Mouse (Mus musculus) subcutaneous adipose tissue, adult 2 months (tissue): Measurements from ENCODE around the gene Pcnt. TPM values are rescaled to one million over a fixed set of nuclear protein-coding genes. Genes with fewer than 3 reads are reported as not detected.

Source experiments
- polyA plus RNA-seq: library from polyadenylated mRNA; depleted of rRNA; stranded (reverse); fragments of >200 nt; gene quantifications from 2 replicates; pipeline ENCODE4 v1.2.3, GENCODE M21; 2012; ENCODE audit warnings: low replicate concordance; rRNA removed

Gene Pcnt
- polyA plus RNA-seq: 12.7 and 19.0 TPM in 2 replicates

GRCm38 (mm10) chr10:76442178-76443088 is at the start of gene Pcnt:
TSS of gene Pcnt (minus strand) at chr10:76442786.

GRCm38 (mm10) chr10:76468203-76469162 is 25.9 kb upstream of the Pcnt start, which contains the start of the genes Mcm3ap and Ybey:
TSS of gene Mcm3ap (plus strand) at chr10:76468927.
TSS of gene Ybey (minus strand) at chr10:76469114.

GRCm38 (mm10) chr10:76448851-76449250 is 6.3 kb upstream of the Pcnt start, which contains the start of gene 2610028H24Rik:
TSS of gene 2610028H24Rik (plus strand) at chr10:76449081.

GRCm38 (mm10) chr10:76440281-76440680 is 2.3 kb downstream of the Pcnt start, which contains the start of gene AC141477.1:
TSS of gene AC141477.1 (minus strand) at chr10:76440444.

GRCm38 (mm10) chr10:76344711-76345539 is 97.7 kb downstream of the Pcnt start, which contains the start of gene Dip2a:
TSS of gene Dip2a (minus strand) at chr10:76345291.

Other genes starting within 250 kb of the Pcnt start
- 39.5 and 46.3 TPM in 2 replicates for gene Prmt2, start 204.9 kb downstream of the Pcnt start, polyA plus RNA-seq
- 2.2 and 21.1 TPM in 2 replicates for gene S100b, start 188.9 kb downstream of the Pcnt start, polyA plus RNA-seq
- 20.5 and 30.7 TPM in 2 replicates for gene Dip2a, start 97.5 kb downstream of the Pcnt start, polyA plus RNA-seq
- gene AC141477.1, start 2.3 kb downstream of the Pcnt start, polyA plus RNA-seq: not detected in 2 replicates
- gene 2610028H24Rik, start 6.3 kb upstream of the Pcnt start, polyA plus RNA-seq: not detected in 2 replicates
- 21.5 and 32.8 TPM in 2 replicates for gene Mcm3ap, start 26.1 kb upstream of the Pcnt start, polyA plus RNA-seq
- 2.2 and 3.1 TPM in 2 replicates for gene Ybey, start 26.3 kb upstream of the Pcnt start, polyA plus RNA-seq
- 36.3 and 48.7 TPM in 2 replicates for gene Lss, start 88.8 kb upstream of the Pcnt start, polyA plus RNA-seq
- not detected in 2 replicates for gene Spatc1l, start 119.5 kb upstream of the Pcnt start, polyA plus RNA-seq
- not detected in 2 replicates for gene Ftcd, start 132.9 kb upstream of the Pcnt start, polyA plus RNA-seq
- 666 and 1,524 TPM in 2 replicates for gene Col6a2, start 180.8 kb upstream of the Pcnt start, polyA plus RNA-seq